Mouse (Mus musculus) sigmoid colon, adult 10 weeks (tissue): ENCODE measurements around the gene Gm2030. TPM values are rescaled to one million over a fixed set of nuclear protein-coding genes. Genes with fewer than 3 reads are reported as not detected.

Source experiments
- polyA plus RNA-seq: library from polyadenylated mRNA; stranded (reverse); fragments of 350-450 nt; fragmentation: Illumina TruSeq; extraction: RNeasy Lipid Tissue Mini Kit (QIAGEN cat#74804); gene quantifications from one replicate; pipeline ENCODE4 v1.2.3, GENCODE M21; 2014; ENCODE audit warnings: low read depth, low replicate concordance

The Gm2030 gene
- not detected for polyA plus RNA-seq

GRCm38 (mm10) chrX:26309944-26310343, at the start of gene Gm2030:
TSS of gene Gm2030 (minus strand) at chrX:26310044.

Other genes starting within 250 kb of the Gm2030 start
- gene Gm2012, start 78.7 kb downstream of the Gm2030 start, polyA plus RNA-seq: not detected
- gene Slx, start 235.5 kb upstream of the Gm2030 start, polyA plus RNA-seq: not detected